Mouse (Mus musculus) cerebellum, adult 2 months (tissue): ENCODE measurements around the gene Cilp2. TPM values are rescaled to one million over a fixed set of nuclear protein-coding genes. Genes with fewer than 3 reads are reported as not detected.

Experiments used
- DNase-seq, 2 experiments: peaks; one replicate each; pipeline ENCODE4 v3.0.0; 2021
- H3K27ac ChIP-seq: fragments of 200-500 bp; 2 replicates; pipeline ENCODE4 v1.5.1; 2012; ENCODE audit warnings: low read length, control low read depth, inconsistent platforms; ENCODE audit not compliant: insufficient read depth
- H3K27me3 ChIP-seq: fragments of 200-500 bp; 2 replicates; pipeline ENCODE4 v1.6.1; 2012; ENCODE audit warnings: inconsistent platforms, mild to moderate bottlenecking, low read length, moderate library complexity; ENCODE audit not compliant: control insufficient read depth, insufficient read depth
- H3K4me1 ChIP-seq: fragments of 200-500 bp; 2 replicates; pipeline ENCODE4 v1.6.1; 2011; ENCODE audit warnings: low read length; ENCODE audit not compliant: control insufficient read depth, insufficient read depth
- H3K4me3 ChIP-seq: fragments of 200-500 bp; replicated peaks from 2 replicates; pipeline ENCODE3; 2011; ENCODE audit warnings: mild to moderate bottlenecking, low read depth, low read length, control low read depth; ENCODE audit not compliant: insufficient read depth
- CTCF ChIP-seq: fragments of 200-500 bp; IDR thresholded peaks from 2 replicates; pipeline ENCODE4 v1.5.1; 2011; ENCODE audit warnings: low read depth, mild to moderate bottlenecking, control low read depth, low read length, moderate library complexity, borderline replicate concordance; ENCODE audit not compliant: insufficient read depth
- POLR2A ChIP-seq: fragments of 200-500 bp; IDR thresholded peaks from 2 replicates; pipeline ENCODE4 v1.6.1; 2011; ENCODE audit warnings: low read length, control low read depth, borderline replicate concordance; ENCODE audit not compliant: insufficient read depth
- WGBS: fragments of 180-500 bp; shearing (Covaris S2); methylation state at CpG from one replicate; pipeline ENCODE4 v1.1.7; 2018; 5-methylcytosine and 5-hydroxymethylcytosine counted together
- polyA plus RNA-seq: library from polyadenylated mRNA; depleted of rRNA; stranded (reverse); fragments of >200 nt; gene quantifications from 2 replicates; pipeline ENCODE4 v1.2.3, GENCODE M21; 2012

The Cilp2 gene
- polyA plus RNA-seq, 1 experiment, result 0.18 TPM

GRCm38 (mm10) chr8:69874654-69875053 is 12.8 kb downstream of the Cilp2 start:
- Histone ChIP-seq H3K4me1 (peaks cover 31% of the 10 kb centered on the region), H3K4me3 (no peak overlapping the region), H3K27ac (no peak overlapping the region), H3K27me3 (no peaks in the 10 kb centered on the region)
- no peak for DNase-seq
- WGBS, result 80% methylated on average over 13 of the region's 13 CpGs
- TF ChIP-seq CTCF (no peak), POLR2A (no peak)

- WGBS, result 16% methylated on average over 9 of the region's 9 CpGs
- H3K4me3 ChIP-seq, result no peak overlapping the region
- peak; percentile 56 to 77 for DNase-seq
- H3K27me3 ChIP-seq, result no peaks in the 10 kb centered on the region
- no peak overlapping the region for H3K27ac ChIP-seq
- peaks cover 32% of the 10 kb centered on the region for H3K4me1 ChIP-seq
- no peak for TF ChIP-seq POLR2A
- peak; percentile 79 for TF ChIP-seq CTCF
Observed at GRCm38 (mm10) chr8:69874155-69874554, 13.3 kb downstream of the Cilp2 start.

- peaks cover 32% of the 10 kb centered on the region for H3K4me1 ChIP-seq
- H3K27me3 ChIP-seq, result no peaks in the 10 kb centered on the region
- H3K27ac ChIP-seq, result no peak overlapping the region
- 41% methylated on average over 6 of the region's 6 CpGs for WGBS
- DNase-seq, result peak in 1 of 2 experiments; percentile 43
- no peak overlapping the region for H3K4me3 ChIP-seq
- no peak for TF ChIP-seq POLR2A
- no peak for TF ChIP-seq CTCF
Observed at GRCm38 (mm10) chr8:69870907-69871306, 16.6 kb downstream of the Cilp2 start.

- no peak for TF ChIP-seq POLR2A
- no peak for TF ChIP-seq CTCF
- no peak overlapping the region for H3K4me3 ChIP-seq
- peak; percentile 63 to 74 for DNase-seq
- WGBS, result 38% methylated on average over 11 of the region's 11 CpGs
- H3K27ac ChIP-seq, result no peak overlapping the region
- H3K27me3 ChIP-seq, result no peaks in the 10 kb centered on the region
- H3K4me1 ChIP-seq, result peaks cover 32% of the 10 kb centered on the region
Observed at GRCm38 (mm10) chr8:69870003-69870765, 17.3 kb downstream of the Cilp2 start.

GRCm38 (mm10) chr8:69867696-69868326 is 19.7 kb downstream of the Cilp2 start:
- 89% methylated on average over 5 of the region's 5 CpGs for WGBS
- Histone ChIP-seq H3K27me3 (no peaks in the 10 kb centered on the region), H3K4me1 (peaks cover 40% of the 10 kb centered on the region), H3K27ac (no peak overlapping the region), H3K4me3 (no peak overlapping the region)
- no peak for TF ChIP-seq CTCF
- TF ChIP-seq POLR2A, result no peak
- DNase-seq, result no peak

GRCm38 (mm10) chr8:69864180-69864579 is 23.3 kb downstream of the Cilp2 start:
- Histone ChIP-seq H3K4me3 (no peak overlapping the region), H3K27me3 (no peaks in the 10 kb centered on the region), H3K4me1 (peaks cover 11% of the 10 kb centered on the region), H3K27ac (no peak overlapping the region)
- no peak for TF ChIP-seq POLR2A
- no peak for TF ChIP-seq CTCF
- WGBS, result 50% methylated on average over 5 of the region's 5 CpGs
- DNase-seq, result no peak

- TF ChIP-seq CTCF (no peak), POLR2A (no peak)
- H3K4me3 ChIP-seq, result no peak overlapping the region
- no peak overlapping the region for H3K27ac ChIP-seq
- no peak for DNase-seq
- H3K27me3 ChIP-seq, result no peaks in the 10 kb centered on the region
- 23% methylated on average over 5 of the region's 5 CpGs for WGBS
- peaks cover 11% of the 10 kb centered on the region for H3K4me1 ChIP-seq
Observed at GRCm38 (mm10) chr8:69863387-69864020, 24.0 kb downstream of the Cilp2 start.

- no peaks in the 10 kb centered on the region for H3K27me3 ChIP-seq
- TF ChIP-seq POLR2A (no peak), CTCF (no peak)
- H3K4me1 ChIP-seq, result peaks cover 11% of the 10 kb centered on the region
- WGBS, result 72% methylated on average over 2 of the region's 2 CpGs
- no peak for DNase-seq
- no peak overlapping the region for H3K27ac ChIP-seq
- H3K4me3 ChIP-seq, result no peak overlapping the region
Observed at GRCm38 (mm10) chr8:69861251-69861650, 26.2 kb downstream of the Cilp2 start.

- Histone ChIP-seq H3K27me3 (no peaks in the 10 kb centered on the region), H3K4me3 (no peak overlapping the region), H3K27ac (no peak overlapping the region), H3K4me1 (peaks cover 11% of the 10 kb centered on the region)
- DNase-seq, result no peak
- 67% methylated on average over 4 of the region's 4 CpGs for WGBS
- TF ChIP-seq POLR2A (no peak), CTCF (no peak)
Observed at GRCm38 (mm10) chr8:69860807-69861206, 26.7 kb downstream of the Cilp2 start.
